Mouse (Mus musculus) retina, adult 2 months (tissue): ENCODE measurements around the gene Syt16.

Experiments used
- DNase-seq: peaks from one replicate; pipeline ENCODE4 v3.0.0-alpha.2; 2012; ENCODE audit warnings: low read depth, low spot score

Gene Syt16

DNA sequence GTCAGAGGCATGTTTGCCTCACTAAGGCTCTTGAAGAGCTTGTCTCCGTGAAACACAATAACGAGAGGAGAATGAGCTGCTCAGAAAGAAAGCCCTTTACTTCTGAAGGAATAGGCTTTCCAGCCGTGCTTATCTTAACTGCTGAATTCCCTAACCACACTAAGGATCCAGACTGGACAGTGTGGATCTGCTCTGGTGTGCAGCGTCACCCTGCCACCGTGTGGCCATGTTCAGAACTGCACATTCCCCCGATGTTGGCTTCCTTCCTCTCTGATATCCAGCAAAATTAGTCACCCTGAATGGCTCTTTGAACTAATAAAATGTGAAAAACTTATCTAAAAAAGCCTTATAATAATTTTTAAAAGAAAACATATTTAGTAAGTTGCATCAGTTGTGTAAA, 16.3 kb downstream of the Syt16 start:
- DNase-seq = peak; percentile 43

DNA sequence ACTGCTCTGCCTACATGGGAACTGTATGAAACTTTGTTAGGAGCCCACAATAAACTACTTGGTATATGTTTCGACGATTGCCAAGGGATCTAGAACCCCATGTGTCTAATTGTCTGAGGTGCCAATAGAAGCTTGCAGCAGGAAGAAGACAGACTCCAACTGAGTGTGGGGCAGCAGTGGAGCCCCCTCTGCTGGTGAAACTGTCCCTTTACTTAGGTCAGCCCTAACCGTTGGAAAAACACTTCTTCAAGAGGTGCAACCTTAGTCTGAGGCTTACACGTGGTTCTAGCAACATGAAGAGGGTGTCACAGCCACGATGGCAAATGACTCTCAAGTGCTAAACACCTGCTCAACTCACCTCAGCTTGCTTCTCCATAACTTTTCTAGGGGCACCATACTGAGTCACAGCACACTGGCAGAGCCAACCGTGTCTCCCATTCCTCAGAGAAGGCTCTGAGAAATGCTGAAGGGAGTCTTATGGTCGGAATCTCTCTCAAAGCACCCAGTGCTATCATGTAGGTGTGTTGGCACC, 17.3 kb downstream of the Syt16 start:
- DNase-seq = no peak

DNA sequence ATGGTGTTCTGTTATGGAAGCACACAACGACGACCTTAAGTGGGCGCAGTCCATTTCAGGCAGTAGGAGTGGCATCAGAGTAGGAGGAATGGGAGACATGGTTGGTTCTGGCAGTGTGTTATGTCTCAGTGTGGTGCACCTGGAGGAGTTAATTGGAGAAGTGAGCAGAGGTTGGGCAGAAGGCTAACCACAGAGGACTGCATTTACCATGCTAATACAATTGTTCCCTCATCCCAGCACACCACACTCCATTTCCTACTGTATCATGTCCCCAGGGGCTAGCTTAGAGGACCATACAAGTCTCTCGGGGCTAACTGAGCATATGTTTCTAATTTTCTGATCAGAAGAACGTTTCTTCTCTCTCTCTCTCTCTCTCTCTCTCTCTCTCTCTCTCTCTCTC, 18.0 kb downstream of the Syt16 start:
- DNase-seq = no peak

DNA sequence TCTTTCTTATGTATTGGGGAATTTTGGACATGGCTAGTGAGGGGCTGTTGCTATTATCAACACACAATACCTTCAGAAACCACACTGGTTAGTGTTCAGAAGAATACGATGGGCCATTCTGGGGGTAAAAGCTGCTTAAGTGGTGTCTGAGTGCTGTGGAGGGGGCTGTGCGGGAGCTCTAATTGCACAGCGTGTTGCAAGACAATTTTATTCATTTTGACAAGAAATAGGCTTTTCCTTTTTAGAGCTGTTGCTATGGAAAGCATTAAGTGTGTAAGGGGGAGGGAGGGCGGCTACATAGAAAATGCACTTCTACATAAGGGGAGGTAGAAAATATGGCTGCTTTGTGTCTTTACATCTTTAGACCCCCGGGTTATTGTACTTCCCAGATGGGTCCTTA, 25.8 kb downstream of the Syt16 start:
- DNase-seq = no peak

DNA sequence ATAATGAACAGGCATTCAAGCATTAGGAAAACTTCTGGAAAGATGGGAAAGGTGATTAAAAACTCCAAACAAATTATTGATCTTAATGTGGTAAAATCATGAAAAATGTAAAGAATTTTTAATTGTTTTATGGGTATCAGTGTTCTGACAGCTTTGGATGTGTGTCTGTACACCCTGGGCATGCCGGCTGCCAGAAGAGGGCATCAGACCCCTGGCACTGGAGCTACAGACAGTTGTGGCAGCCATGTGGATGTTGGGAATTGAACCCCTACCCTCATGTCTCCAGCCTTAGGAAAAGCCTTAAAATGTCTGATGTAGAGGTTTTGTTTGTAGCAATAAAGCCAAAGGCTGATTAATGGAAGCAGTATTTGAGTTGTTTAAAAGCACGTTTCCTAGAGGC, 27.5 kb downstream of the Syt16 start:
- DNase-seq = no peak

DNA sequence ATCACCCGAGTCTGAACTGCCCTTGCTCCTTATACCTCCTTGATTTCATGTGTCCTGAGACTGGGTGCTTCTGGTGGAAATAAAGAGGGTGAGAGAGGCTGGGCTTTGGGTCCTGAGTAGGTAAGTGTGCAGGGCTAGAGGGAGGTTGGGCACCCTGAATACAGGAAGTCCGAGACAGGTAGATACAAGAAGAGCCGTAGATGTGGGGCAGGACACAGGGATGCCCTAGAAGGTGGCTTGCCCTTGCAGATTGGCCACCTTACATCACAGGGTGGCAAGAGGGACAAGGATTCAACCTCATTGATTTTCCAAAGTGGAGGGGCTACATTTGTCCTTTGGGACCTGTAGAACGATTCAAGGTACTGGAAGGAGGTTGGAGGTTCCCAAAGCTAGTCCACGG, 45.8 kb downstream of the Syt16 start:
- DNase-seq = no peak

DNA sequence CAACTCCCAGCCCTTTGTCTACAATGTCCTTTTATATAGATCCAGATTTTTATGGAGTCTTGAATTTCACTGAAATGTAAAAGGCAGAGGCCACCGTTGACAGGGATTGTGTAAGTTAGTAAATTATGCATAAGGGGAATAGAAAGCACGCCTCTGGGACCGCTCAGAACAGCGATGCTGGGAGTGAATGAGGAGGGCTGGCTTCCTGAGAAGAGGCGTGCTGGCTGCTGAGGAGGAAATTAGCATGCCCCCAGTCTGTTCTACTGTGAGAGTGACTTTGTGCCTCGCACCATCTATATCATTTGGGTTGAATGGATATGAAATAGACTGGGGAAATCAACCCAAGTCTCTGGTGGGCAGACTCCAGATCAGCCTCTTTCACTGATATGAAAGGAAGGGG, 46.3 kb downstream of the Syt16 start:
- no peak for DNase-seq

DNA sequence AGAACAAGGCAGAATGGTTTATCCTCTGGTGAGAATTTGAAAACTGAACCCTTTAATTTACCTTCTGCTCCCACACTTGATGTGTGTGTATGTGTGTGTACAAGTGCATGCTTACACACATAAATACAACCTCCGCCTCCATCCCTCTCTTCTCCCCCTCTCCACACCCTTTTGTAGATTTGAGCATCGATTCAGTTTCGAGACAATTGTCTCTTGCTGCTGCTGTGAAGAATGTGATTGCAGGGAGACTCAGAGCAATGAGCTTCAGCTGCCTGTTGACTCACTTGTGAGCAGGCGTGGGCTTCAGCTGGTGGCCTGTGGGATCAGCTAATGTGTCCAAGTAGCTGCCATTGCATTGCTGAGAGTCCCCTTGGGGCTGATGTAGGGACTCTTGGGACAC, 46.8 kb downstream of the Syt16 start:
- no peak for DNase-seq

DNA sequence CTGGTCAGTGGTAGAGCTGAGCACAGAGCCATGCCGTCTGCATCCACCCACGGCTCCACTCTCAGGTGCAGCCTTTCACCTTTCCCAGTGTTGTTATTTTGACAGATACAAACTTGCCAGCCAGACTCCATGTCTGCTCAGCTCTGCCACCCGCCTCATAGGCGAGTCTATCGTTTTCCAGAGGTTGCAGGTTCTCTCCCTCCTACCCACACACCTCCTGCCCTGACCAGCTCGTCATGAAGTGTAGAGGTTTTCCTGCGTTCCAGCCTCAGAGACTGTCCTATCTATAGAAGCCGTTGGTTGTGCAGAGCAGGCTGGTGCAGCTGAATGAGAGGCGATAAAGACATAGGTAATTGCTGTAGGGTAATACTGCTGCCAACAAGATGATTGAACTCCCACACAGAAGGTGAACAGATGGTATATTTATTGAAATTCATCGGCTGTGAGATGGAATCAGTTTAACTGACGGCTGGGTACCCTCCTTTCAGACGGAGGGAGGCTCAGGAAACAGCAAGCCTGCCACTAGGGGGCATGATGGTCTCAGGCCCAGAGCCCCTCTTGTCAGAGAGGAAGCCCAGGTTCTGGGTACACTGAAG, 58.0 kb downstream of the Syt16 start:
- DNase-seq = no peak

DNA sequence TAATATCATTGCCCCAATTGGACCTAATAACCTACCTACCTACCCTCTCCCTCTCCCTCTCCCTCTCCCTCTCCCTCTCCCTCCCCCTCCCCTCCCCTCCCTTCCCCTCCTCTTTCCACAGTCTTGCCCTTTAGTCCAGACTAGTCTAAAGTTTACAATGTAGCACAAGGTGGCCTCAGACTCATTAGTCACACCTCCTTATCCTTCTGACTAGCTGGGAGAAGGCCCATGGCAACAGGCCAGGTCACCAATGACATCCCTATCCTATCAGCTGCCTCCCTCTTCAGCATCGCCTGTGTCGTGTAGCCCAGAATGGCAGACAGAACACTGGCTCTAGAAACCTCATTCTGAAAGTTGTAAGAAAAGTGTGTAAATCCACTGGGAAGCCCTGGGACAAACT, 58.7 kb downstream of the Syt16 start:
- DNase-seq = no peak

DNA sequence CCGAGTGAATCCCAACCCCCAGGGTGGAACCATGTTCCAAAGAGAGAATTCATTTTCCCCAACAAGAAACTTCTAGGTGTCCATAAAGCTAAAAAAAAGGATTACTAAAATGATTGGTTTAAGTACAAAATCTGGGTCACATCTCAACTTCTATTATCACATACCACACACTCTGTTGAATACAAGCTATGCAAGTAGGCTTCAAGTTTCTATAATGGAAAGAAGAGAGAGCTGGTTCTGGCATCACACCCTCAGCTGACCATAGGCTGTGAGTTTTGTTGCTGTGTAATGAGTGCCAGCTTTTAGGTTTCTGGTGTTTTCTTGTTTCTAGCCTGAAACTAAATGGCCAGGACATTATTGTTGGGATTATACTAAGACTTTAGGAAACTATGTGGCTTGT, 65.1 kb downstream of the Syt16 start:
- DNase-seq = no peak

DNA sequence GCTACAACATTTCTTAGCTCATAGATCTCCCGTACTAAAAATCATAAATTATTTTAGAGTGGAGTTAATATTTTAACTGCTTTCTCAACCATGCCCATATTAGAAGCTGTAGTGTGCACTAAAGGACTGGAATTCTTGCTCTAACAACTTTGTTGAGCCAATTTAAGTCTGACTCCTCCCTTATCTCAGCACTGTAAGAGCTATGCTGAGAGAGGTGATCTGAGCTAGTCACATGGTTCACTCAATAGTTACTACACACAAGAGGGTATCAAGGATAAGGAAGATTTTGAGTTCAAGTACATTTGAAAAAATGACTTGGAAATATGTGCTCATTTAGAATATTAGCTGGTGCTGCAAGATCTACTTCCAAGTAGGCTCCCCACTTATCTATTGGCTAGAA, 71.5 kb downstream of the Syt16 start:
- no peak for DNase-seq

DNA sequence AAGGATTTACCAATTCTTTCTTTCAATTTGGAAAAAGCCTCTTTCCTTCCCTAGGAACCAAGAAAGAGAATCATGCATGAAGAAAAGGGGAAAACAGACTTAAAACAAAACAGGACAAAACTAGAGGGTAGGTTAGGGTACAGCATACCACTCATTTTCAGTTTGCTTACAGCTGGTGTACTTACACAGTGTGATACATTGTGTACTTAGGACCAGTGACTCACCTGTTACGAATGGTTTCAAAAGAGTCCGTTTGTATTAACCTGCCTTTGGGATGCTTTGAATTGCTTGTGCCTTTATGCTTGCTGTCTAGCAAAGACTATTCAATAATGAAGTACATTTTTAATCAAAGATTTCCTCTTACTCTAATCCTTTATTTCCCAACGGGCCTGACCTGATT, 78.1 kb downstream of the Syt16 start:
- DNase-seq = no peak

DNA sequence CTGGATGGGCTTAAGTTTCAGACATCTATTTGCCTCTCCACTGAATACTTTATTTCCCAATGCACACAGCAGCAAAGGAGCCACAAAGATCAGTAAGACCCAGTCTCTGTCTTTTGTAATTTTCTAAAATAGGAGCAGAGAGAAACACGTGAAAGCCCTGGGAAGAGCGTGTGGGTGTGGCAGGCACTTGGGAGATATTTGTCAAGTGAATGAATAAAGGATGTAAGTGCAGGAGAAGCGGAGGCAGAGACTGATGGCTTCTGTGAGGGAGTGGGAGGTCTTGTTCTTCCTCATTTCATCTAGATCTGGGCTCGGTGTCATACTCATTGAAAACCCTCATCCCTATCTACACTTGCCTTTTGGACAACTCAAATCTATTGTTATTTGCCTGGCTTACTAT, 78.6 kb downstream of the Syt16 start:
- DNase-seq = no peak

DNA sequence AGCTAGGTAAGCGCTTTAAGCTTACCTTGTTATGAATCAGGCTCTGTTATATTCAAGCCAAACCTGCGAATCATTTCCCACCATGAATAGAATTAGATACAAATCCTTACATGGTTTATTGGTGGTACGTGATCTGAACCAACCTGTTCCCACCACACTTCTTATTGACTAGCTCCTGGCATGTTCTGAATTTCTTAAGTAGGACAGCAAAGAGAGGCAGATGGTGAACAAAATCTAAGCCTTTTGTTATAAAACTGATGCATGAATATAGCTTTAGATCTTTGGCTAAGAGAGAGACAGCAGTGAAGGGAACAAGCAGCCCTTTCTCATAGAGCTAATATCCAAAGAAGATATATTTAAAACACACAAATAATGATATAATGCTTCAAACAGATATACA, 83.7 kb downstream of the Syt16 start:
- no peak for DNase-seq

DNA sequence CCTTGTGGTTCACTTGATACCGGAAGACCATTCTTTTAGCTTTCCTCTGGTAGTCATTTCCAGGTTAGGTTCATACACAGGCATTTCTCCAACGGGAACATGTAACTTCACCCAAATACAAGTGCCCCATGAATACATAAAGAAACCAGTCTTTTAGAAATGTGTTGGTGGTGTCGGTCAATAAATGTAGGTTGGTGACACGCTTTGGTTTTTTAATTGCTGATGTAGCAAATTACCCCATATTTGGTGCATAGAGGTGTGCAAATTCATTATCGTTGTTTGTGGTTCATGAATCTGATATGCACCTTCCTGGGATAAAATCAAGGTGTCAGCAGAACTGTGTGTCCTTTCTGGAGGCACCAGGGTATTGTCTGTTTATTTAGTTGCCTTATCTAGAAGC, 86.9 kb downstream of the Syt16 start:
- DNase-seq = no peak

DNA sequence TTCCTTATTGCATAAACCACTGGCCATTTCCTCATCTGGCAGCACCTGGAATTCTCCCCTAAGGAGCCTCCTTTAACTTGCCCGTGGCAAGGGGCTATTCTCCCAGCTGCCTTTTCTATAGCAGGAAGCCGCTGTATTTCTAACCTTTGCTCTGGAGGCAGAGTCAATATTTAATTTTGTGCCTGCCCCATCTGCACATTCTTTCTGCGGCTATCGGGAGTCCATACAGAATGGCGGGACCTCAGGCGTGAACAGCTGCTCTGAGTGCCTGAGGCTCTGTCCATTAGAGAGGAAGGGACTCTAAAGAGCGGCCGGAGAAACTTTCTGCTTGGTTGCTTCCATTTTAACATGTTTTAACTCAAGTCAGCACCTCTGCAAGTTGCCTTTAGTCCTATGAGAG, 89.6 kb downstream of the Syt16 start:
- no peak for DNase-seq

DNA sequence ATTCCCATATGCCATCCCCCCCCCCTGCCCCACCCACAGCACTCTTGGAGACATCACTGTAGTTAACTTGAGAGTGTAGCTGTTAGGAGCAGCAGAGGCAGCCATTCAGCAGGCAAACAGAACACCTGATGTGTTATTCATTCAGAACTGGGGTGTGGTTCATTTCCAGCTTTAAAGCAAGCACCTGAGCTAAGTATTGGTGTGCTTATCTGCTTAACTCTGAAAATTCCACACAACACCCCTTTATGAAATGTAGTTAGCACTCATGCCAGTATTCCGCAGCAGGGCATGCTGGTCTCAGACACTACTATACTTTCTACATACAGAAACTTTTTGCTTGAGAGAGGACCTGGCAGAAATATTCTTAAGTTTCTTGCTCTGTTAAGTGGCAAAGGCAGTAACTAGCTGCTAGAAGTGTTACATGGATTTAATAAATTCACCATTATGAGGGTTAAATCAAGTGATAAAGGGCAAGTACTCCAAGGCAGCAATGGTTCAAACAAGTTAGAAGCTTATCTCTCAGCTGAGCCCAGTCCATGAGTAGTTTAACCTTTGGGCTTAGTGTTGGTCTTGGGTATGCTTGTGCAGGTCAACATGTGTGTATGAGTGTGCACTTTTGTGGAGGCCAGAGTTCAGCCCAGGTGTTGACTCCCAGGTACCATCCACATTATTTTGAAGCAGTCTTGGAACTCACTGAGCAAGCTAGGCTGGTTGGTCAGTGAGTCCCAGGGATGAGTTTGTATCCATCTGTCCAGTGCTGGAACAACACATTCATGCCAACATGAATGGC, 92.1 kb downstream of the Syt16 start:
- DNase-seq = no peak

DNA sequence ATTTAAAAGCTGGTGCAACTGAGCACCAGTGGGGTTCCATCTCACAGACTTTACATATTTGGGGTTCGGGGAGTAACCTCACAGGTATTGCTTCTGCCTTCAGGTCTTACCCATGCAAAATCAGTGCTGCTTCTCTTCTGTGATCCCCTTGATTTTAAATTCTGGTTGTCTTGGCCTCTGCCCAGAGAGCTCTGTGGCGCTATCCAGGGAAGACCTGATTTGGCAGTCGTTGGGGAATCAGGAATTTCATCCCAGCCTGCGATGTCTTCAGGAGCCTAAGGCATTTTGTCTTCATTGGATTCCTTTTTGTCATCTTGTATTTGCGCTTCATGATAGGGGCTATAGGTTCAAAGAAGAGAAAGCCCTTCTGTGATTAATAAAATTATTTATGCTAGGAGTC, 95.1 kb downstream of the Syt16 start:
- no peak for DNase-seq

DNA sequence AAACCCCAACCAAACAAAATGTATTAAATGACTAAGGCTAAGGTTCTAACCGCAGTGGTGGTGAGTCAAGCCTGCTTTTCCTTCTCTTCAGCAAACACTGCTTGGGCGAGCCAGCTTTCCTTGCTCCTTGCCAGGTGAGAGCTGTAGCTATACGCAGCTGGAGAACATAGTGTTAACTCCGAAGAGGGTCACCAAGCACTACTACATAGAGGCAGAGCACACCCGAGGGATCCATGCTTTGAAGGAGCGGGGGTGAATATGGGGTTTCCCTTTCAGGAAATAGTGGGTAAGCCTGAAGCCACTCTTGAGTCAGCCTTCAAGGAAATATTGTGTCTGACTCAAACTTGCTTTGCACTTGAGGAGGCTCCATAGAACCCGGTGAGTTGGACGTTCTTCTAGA, 95.6 kb downstream of the Syt16 start:
- DNase-seq = no peak

DNA sequence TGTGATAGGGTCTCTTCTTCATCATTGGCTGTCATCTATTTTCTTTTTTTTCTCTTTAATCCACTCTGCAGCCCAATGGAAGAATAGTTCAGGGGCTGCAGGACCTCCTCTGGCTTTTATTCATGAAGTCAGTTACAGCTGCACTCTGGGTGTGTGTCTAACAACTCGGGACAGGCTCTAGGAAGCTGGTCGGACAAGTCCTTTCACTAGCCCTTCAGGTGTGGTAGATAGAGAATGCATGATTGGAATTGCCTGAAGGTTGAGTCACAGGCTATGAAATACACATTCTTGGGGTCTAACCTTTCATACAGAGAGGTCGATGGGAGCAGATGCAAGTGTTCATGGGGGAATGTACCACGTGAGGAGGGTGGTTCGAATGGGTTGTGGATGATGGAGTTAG, 97.2 kb downstream of the Syt16 start:
- DNase-seq = no peak

DNA sequence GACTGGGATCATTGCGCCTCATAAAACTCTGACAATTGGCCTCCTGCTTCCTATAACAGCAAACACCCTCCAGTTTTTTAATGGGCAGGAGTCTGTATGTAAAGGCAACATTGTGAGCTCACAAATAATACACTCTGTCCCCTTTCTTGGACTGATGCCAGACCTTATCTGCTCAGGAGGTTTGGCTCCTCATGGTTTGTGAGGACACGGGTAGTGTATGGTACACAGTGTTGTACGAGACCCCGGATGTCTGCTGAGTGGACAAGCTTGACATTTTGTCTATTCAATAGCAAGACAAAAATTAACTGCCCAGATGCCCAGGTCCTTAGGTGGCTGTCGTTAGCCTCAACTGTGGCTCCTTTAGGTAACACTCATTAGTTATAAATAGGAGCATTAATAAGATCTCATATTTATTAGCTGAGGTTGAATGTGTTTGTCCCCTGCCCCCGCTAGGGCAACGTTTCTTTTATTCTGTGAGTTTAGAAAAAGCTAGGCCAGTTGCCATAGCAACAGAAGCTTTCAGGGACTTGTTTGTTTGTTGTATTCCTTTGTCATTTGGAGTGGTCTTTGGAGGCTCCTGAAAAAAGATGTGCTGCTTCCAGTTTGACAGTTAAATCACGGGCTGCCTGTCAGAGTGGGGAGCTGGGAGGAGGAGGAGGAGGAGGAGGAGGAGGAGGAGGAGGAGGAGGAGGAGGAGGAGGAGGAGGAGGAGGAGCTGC, 101.3 kb downstream of the Syt16 start:
- no peak for DNase-seq
